Mouse (Mus musculus) T-helper 17 cell (primary cell): ENCODE measurements around the gene Prkcb.

Experiments
- in situ Hi-C, 2 experiments: fragments of 300-600 bp; cut with MboI, MseI; formaldehyde crosslinking; loops; 1 replicate in 1 of 2; 2 replicates in 1 of 2; pipeline ENCODE4 v1.15.1; 2025; ENCODE audit warnings: high pct_unique_total_duplicates in 2 of 2

Gene Prkcb

GRCm38 (mm10) chr7:122316681-122317080 lies 28.1 kb downstream of the Prkcb start:
- in situ Hi-C loops: no loop called here

- in situ Hi-C loops: no loop called here
Observed at GRCm38 (mm10) chr7:122317485-122317884, 28.9 kb downstream of the Prkcb start.

- in situ Hi-C loops: no loop called here
Observed at GRCm38 (mm10) chr7:122319566-122319965, 31.0 kb downstream of the Prkcb start.

GRCm38 (mm10) chr7:122320843-122321544 lies 32.4 kb downstream of the Prkcb start:
- in situ Hi-C loops: no loop called here

- in situ Hi-C loops: no loop called here
Observed at GRCm38 (mm10) chr7:122322038-122322690, 33.6 kb downstream of the Prkcb start.

GRCm38 (mm10) chr7:122327942-122328341 lies 39.4 kb downstream of the Prkcb start:
- in situ Hi-C loops: no loop called here

GRCm38 (mm10) chr7:122328466-122328865 lies 39.9 kb downstream of the Prkcb start:
- in situ Hi-C loops: no loop called here

GRCm38 (mm10) chr7:122329588-122329987 lies 41.0 kb downstream of the Prkcb start:
- in situ Hi-C loops: no loop called here

- in situ Hi-C loops: no loop called here
Observed at GRCm38 (mm10) chr7:122333686-122334085, 45.1 kb downstream of the Prkcb start.

- in situ Hi-C loops: no loop called here
Observed at GRCm38 (mm10) chr7:122337302-122337701, 48.8 kb downstream of the Prkcb start.

- in situ Hi-C loops: no loop called here
Observed at GRCm38 (mm10) chr7:122338055-122338454, 49.5 kb downstream of the Prkcb start.

GRCm38 (mm10) chr7:122339476-122339875 lies 50.9 kb downstream of the Prkcb start:
- in situ Hi-C loops: no loop called here

GRCm38 (mm10) chr7:122341813-122342212 lies 53.3 kb downstream of the Prkcb start:
- in situ Hi-C loops: no loop called here

- in situ Hi-C loops: no loop called here
Observed at GRCm38 (mm10) chr7:122344656-122345055, 56.1 kb downstream of the Prkcb start.

GRCm38 (mm10) chr7:122346251-122347242 lies 58.0 kb downstream of the Prkcb start:
- in situ Hi-C loops: no loop called here

- in situ Hi-C loops: no loop called here
Observed at GRCm38 (mm10) chr7:122347433-122347832, 58.9 kb downstream of the Prkcb start.

- in situ Hi-C loops: loop anchor here in 1 of 2 experiments (5.0 kb wide), 1 partner anchor 102 kb away; no protein-coding TSS in a partner anchor
Observed at GRCm38 (mm10) chr7:122349961-122350360, 61.4 kb downstream of the Prkcb start.

GRCm38 (mm10) chr7:122350741-122351140 lies 62.2 kb downstream of the Prkcb start:
- in situ Hi-C loops: loop anchor here in 1 of 2 experiments (5.0 kb wide), 1 partner anchor 102 kb away; no protein-coding TSS in a partner anchor

GRCm38 (mm10) chr7:122351816-122352215 lies 63.3 kb downstream of the Prkcb start:
- in situ Hi-C loops: loop anchor here in 1 of 2 experiments (5.0 kb wide), 1 partner anchor 100 kb away; no protein-coding TSS in a partner anchor

GRCm38 (mm10) chr7:122352566-122353277 lies 64.2 kb downstream of the Prkcb start:
- in situ Hi-C loops: loop anchor here in 1 of 2 experiments (5.0 kb wide), 1 partner anchor 100 kb away; no protein-coding TSS in a partner anchor

GRCm38 (mm10) chr7:122353329-122353728 lies 64.8 kb downstream of the Prkcb start:
- in situ Hi-C loops: loop anchor here in 1 of 2 experiments (5.0 kb wide), 1 partner anchor 99 kb away; no protein-coding TSS in a partner anchor
